Mouse (Mus musculus) adrenal gland, postnatal 14 days (tissue): ENCODE data around the gene BC049730. TPM values are rescaled to one million over a fixed set of nuclear protein-coding genes. Genes with fewer than 3 reads are reported as not detected.
A peak's percentile ranks its signal among the peaks of the same experiment; 100 is the strongest.
"Not testable (repeated sequence)": the region's sequence is repeated elsewhere in the genome, so short reads cannot be mapped to it uniquely, and the experiment has no call there.

Experiments used
- DNase-seq: peaks from one replicate; pipeline ENCODE4 v3.0.0; 2021; ENCODE audit warnings: mixed read lengths
- long read RNA-seq, 2 experiments: library from polyadenylated mRNA; stranded (forward); transcript quantifications; one replicate each; pipeline ENCODE4 v2.0.0; 2021
- total RNA-seq: library from RNA; stranded (reverse); gene quantifications from 2 replicates; pipeline ENCODE4 v1.2.3, GENCODE M21; 2021

Gene BC049730
- not detected in 2 replicates for total RNA-seq
- long read RNA-seq, experiment 1 = 0 reads
- long read RNA-seq, experiment 2 = 0 reads

DNA sequence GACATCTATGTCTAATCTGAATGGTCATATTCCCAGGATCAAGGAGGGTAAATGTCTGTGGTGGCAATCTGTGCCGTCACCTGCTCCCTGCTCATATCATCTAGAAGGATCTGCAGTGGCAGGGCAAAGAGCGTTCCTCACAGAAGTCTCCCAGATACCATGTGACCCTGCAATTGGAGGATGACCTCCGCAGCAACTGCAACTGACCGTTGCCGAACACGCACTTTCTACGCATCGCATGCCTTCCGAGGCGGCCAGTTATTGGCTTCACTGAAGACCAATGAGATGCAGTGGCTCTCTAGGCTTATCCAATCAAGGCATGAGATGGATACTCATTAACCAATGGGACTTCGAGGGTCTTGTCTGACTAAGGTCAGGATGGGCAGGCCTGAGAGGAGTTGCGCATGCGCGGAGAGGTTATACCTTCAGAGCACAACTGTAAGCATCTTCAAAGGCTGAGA is at the start of gene BC049730:
Gene BC049730, plus strand, starts transcription at position 411 of the 461 bp plus-strand sequence.
- DNase-seq = no peak

- DNase-seq = peak; percentile 35
Observed at GRCm38 (mm10) chr7:24659737-24660357, 49.2 kb upstream of the BC049730 start.

DNA sequence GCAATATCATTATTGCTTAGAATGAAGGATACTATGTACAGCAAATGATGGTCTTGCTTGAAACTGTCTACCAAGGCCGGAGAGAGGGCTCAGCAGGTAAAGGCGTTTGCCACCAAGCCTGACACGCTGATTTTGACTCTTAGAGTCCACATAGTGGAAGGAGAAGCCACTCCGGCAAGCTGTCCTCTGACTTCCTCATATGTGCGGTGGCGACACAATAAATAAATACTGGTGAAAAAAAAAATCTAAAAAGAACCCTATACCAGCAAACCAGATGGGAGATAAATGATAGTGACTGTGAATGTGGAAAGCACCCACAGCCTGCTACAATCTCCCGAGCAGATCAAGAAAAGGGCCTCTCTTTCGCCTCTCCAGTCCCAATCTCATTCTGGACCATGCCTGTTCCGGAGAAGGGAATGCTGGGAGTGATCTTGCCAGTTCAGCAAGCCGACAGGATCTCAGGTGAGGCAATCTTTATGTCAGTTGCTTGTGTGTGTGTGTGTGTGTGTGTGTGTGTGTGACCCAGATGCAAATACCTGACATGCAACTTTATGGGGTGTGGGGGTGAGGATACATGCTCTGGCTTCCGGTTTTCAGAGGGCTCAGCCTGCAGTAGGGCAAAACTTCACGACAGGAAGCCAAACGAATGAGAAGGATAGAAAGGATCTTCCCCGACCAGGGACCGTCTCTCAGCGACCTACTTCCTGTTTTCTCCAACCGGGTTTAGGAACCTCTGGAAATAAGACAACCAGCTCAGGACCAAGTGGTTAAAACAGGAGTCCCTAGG is 47.7 kb upstream of the BC049730 start:
- no peak for DNase-seq

DNA sequence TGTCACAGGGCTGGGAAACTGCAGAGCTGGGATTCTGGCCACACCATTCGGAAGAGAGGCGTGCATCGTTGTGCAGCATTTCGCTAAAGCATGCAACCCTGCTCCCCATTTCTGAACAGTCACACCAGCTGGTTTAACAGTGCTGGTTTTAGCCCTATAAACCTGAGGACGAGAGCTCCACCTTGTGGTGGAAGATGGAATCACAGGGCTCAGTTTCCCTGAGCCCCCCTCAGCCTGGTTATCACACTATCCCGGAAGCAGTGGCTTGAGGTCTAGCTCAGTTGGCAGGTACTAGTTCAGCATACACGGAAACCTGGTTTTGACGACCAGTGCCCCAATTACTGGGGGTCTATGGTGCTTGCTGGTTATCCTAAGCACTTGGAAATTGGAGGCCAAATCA is 46.5 kb upstream of the BC049730 start:
- DNase-seq = peak; percentile 64

GRCm38 (mm10) chr7:24664301-24664700 is 44.7 kb upstream of the BC049730 start:
- DNase-seq = no peak

DNA sequence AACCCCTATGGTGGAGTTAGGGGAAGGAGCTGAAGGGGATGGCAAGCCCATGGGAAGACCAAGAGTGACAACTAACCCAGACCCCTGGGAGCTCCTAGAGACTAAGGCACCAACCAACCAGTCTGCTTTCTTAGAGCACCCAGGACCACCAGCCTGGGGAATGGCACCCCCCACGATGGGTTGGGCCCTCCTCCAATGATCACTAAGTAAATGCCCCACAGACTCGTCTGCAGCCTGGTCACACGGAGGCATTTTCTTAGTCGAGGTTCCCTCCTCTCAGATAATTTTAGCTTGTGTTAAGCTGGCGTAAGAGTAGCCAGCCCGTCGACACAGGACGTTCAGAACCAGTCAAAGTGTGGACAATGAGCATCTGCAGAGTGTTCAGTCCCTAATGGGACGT is 44.1 kb upstream of the BC049730 start:
- DNase-seq = no peak

- DNase-seq = no peak
Observed at GRCm38 (mm10) chr7:24671944-24672439, 37.0 kb upstream of the BC049730 start.

GRCm38 (mm10) chr7:24676575-24676974 is 32.5 kb upstream of the BC049730 start, which contains the start of gene Tex101:
TSS of gene Tex101 (minus strand) at chr7:24676675.
- no peak for DNase-seq

GRCm38 (mm10) chr7:24684121-24684520 is 24.9 kb upstream of the BC049730 start:
- DNase-seq = peak; percentile 26

DNA sequence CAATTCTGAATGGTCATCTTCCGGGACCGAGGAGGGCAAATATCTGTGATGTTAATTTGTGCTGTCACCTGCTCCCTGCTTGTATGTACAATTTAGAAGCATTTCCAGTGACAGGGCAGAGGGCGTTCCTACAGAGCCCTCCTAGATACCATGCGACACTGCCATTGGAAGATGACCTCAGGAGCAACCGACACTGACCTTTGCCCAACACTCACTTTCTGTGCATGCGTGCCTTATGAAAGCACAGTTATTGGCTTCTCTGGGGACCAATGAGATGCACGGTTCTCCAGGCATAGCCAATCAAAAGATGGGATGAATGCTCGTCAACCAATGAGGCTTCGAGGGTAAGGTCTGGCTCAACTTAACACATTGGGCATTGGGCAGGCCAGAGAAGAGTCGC is 21.5 kb upstream of the BC049730 start:
- DNase-seq = not testable (repeated sequence)

- DNase-seq = not testable (repeated sequence)
Observed at GRCm38 (mm10) chr7:24692693-24693092, 16.3 kb upstream of the BC049730 start.

DNA sequence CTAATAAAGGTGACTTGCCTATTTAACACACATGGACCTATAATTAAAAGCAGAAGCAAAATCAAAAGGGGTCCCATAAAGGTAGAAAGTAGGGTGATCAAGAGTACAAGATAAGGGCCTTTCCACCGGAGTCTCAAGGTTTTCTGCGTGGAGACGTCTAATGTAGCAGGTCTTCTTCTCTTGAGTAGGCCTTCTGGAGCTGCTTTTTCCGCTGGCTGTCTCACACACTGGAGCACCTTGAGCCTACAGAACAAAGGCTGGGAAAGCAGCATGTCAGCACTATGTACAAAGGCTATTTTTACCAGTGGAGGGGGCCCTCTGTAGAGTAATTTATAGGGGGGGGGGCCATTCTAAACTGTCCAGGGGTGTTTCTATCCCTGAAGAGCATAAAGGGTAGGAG is 11.2 kb upstream of the BC049730 start:
- not testable (repeated sequence) for DNase-seq

DNA sequence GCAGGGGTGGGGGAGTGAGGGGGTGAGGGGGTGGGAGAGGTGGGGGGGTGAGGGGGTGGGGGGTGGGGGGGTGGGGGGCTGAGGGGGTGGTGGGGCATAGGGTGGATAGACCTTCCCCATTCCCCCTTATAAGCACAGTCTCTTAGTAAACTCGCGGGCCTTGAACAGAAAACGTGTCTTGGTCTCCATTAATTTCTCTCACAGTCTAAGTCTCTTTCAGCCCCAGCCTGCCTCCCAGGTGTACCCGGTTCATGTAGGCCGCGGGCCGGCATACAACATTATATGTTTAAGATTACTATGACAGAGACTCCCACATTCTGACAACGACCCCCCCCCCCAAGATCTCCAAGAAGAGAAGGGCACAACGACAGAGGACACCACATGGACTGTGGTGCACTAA is 6.2 kb upstream of the BC049730 start:
- not testable (repeated sequence) for DNase-seq

GRCm38 (mm10) chr7:24715039-24715438 is 6.0 kb downstream of the BC049730 start:
- no peak for DNase-seq

GRCm38 (mm10) chr7:24726808-24727207 is 17.8 kb downstream of the BC049730 start, which contains the start of gene Gm4763:
TSS of gene Gm4763 (minus strand) at chr7:24726908.
- not testable (repeated sequence) for DNase-seq

GRCm38 (mm10) chr7:24735970-24736670 is 27.1 kb downstream of the BC049730 start:
- DNase-seq = peak; percentile 55

DNA sequence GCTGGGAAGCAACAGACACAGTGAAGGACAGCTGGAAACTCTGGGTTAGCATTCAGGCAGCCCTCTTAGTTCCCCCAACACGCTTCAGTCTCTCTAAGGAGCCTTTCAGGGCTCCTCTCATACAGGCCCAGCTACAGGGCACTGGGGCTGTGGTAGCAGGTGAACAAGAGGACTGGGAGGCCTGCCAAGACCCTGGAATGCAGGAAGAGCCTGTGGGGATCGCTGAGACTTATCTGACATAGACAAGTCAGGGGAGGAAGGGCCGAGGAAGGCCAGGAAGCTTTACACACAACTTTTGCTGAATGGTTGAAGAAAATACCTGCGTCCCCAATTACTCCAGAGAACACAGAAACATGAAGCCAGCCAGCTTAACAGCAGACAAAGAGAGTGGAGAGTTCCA is 41.7 kb downstream of the BC049730 start:
- no peak for DNase-seq

GRCm38 (mm10) chr7:24751610-24752009 is 42.6 kb downstream of the BC049730 start:
- DNase-seq = no peak

- no peak for DNase-seq
Observed at GRCm38 (mm10) chr7:24753476-24753875, 44.4 kb downstream of the BC049730 start.

GRCm38 (mm10) chr7:24758520-24758919 is 49.5 kb downstream of the BC049730 start:
- DNase-seq = no peak

DNA sequence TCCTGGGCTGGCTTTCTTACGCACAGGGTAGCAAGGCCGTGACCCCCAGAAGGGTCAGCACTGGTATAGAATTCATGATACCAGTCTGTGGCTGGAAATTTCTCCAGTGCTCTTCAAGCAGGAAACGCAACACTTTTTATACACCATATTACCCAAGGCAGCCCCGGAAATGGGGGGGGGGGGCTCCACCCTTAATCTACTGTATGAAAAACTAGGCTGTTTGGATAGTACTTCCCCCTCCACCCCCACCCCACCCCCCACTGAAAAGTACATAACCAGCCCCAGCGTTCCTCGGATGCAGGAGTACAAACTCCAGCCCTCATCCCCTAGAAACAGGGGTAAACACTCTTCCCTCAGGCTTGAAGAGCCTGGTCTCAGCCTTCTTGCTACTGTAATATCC is 51.2 kb downstream of the BC049730 start, which contains the start of gene Cd177:
Gene Cd177, minus strand, starts transcription at position 101 of the 400 bp plus-strand sequence.
- DNase-seq = no peak

GRCm38 (mm10) chr7:24761161-24761560 is 52.1 kb downstream of the BC049730 start:
- no peak for DNase-seq
